Mouse (Mus musculus) 3134 (cell line): ENCODE results near the gene Tulp2.
A peak's percentile ranks its signal among the peaks of the same experiment; 100 is the strongest.
"Not testable (repeated sequence)": the region's sequence is repeated elsewhere in the genome, so short reads cannot be mapped to it uniquely, and the experiment has no call there.

ENCODE experiments used
- DNase-seq: peaks from one replicate; pipeline ENCODE4 v3.0.0-alpha.2; 2011; ENCODE audit warnings: low spot score; ENCODE audit not compliant: insufficient read length; ENCODE audit errors: extremely low read depth

Gene Tulp2

DNA sequence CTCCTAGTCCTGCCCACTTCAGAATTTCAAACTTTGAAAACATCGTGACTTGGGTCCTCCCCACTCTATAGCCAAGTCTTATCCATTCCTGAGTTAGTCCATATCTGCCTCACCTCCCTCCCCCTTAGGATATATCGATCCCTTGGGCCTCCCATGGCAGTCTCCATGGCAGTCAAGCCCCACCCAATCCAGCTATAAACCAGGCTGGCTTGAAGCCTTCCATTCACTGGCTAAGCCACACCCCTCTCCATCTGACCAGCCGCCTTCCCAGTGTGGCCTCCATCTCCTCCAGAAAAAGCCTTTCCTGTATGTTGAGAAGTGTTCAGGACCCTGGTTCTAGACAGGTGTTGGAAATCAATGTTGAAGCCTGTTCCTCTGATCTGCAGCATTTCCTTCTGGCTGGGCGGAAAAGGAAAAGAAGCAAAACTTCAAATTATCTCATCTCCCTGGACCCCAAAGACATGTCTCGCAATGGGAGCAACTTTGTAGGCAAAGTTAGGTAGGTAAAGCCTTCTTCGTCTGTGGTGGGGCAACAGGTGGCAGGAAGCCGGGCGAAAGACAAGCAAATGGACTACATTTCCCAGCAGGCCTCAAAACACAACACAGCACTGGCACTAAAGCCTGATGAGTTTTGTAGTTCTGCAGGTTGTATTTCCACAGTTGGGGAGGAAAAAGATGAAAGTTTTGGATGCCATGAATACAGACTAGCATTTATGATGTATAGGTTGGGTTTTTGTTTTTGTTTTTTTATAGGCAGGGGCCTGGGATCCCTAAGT is 37.9 kb downstream of the Tulp2 start:
- no peak for DNase-seq

DNA sequence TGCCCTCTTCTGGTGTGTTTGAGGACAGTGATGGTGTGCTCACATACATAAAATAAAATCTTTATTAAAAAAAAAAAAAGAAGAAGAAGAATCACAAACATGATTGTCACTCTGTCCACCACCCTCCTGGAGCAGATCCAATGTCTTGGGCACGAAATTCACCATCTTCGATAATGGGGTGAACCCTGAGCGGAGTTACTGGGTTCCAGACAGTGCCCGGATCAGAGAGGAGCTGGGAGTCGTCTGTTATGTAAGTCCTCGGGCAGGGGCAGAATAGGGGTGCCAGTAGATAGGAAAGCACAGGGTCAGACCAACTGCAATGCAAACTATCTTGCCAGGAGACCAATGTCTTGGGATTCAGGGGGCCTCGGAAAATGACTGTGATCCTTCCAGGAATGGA is 38.9 kb downstream of the Tulp2 start:
- DNase-seq, result no peak

DNA sequence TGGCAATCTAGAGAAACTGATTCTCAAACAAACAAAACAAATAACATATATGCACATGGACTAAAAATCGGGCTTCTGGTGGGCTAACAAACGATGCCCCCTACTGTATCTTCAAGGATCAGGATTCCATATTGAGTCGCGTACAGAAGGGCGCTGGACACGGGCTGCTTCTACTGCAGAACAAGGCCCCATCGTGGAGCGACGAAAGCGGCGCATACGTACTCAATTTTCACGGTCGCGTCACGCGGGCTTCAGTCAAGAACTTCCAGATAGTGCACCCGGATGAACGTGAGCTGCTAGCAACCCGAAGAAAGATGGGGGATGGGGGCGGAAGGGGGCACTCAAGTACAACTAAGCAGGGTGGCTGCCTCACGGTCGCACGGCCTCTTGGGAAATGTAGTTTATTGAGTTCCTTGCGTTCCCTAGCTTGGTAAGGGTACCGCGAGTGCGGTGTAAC is 40.1 kb downstream of the Tulp2 start:
- no peak for DNase-seq

DNA sequence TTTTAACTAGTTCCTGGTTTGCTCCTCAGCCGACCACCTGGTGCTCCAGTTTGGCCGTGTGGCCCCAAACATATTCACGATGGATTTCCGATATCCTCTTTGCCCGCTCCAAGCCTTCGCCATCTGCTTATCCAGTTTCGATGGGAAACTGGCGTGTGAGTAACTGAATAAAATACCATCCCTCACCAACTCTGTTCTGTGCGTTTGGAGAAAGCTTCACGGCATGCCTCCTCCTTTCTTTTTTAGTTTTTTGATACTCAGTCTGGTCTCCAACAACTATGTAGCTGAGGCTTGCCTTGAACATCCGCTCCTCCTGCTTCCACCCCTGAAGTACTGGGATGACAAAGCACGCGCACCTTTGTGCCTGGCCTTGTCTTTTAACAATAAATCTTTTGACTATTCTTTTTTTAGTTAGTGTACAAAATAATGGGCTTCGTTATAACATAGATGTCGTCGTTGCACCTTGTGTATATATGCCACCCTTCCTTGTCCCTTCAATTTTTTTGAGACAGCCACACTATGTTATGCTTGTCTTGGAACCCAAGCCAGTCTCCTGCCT is 40.6 kb downstream of the Tulp2 start:
- no peak for DNase-seq

DNA sequence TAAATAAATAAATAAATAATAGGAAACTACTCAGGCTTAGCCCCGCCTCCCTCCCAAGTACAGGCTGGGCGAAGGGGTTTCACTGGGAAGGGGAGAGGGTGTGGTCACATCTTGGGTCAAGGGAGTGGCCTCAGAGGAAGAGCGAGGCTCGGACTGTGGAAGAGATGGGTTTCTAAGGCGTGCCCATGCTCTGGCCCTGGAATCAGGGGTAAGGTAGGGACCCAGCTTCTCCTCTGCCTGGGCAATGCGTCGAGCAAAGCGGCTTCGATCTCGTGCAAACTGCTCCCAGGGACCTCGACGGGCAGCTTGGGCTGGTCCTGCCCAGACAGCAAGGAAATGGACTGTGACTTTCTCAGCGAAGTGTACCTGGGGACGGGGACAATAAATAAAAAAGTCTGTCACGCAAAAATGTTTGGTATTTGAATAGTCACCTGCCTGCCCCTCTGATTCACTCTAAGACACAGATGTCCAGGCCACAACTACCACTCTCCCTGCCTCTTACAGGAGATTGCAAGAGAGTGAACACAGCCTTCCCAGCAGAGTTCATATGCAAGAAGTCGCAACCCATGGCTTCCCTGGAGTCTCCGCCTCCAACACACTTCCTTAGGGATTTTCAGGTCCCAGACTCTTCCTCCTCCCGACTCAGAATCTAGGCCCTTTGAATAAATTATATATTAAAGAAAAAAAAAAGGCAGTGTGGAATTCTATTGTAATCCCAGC is 41.4 kb downstream of the Tulp2 start:
- DNase-seq, result no peak

DNA sequence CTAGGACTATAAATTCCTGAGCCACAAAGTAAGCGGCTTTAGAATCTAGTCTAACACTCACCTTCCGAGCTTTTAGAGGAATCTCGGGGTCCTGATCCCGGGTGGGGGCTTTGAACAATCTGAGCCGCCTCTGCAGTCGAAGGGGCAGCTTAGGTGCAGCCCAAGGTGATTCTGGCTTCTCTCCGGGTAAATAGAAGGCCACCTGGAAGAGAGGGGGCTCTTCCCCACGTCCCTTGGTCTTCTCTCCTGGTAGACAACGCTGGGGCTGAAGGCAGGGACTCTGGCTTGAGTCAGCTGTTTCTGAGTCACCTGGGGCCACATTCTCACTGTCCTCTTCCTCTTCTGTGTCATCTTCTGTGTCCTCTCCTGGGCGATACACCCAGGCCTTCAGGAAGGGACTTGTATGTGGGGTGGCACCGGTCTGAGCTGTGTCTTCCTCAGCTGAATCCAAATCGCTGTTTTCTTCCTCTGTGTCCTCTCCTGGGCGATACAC is 42.0 kb downstream of the Tulp2 start:
- no peak for DNase-seq

DNA sequence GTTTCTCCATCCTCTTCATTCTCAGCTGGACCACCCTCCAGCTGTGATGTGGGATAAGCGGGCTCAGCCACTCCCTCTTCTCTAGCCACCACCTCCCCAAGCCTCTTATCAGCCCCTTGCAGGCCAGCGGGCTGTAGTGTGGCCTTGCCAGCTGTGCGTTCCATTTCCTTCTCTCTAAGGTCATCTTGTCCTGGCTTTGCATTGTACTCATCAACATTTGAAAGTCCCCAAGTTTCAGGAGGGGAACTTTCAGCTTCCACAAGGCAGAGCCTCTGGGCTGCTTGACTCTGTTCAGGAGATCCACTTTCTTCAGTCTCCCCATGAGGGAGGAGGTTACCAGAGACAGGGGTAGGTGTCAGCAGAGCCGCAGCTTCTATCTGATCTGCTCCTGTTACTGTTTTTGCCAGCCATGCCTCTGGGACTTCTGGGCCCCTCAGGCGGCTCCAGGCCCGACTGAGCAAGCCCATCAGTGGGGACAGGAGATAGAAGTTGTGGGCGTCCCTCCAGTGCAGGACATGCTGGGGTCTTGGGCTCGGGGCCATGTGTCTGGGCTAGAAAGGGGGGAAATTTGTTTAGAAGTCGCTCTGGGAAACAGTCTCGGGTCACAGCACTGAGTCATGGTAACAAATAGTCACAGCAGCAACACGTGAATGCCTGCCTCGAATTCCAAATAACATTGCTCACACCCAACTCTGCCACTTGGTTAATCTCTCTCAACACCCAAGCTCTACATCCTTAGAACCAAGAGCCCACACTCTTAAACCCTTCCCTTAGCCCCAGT is 43.4 kb downstream of the Tulp2 start:
- DNase-seq, result peak; percentile 57

DNA sequence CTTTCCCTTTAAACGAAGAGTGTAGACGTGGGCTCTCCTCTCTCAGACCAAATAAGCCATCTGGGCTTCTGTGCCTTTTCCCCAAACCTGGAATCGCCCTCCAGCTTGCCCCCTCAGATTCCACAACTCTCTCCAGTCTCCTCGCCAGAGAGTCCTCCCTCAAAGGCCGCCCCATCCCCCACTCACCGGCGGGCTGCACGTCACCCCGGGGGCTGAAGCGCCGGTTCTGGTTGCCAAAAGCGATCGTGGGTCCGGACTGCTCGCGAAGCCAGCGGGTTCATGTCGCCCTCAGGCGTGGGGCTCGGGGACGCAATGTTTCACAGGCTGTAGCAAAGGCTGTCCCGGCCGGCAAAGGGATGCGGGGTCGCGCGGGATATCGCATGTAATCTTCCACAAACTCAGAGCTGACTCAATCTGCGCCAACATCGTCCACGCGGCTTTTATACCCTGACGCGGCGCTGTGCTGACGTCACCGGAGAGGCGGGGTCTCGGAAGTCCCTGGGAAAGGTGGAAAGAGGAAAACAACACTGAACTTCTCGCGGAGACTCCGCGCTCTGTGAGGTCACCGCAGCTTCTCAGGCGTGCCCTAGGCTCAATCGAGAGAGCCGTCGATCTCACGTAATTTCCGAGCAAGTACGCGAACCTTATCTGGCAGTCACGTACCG is 44.3 kb downstream of the Tulp2 start, which contains the start of the genes Ppp1r15a and Plekha4:
Ppp1r15a (minus strand) TSS at position 460 of the 665 bp plus-strand sequence.
Plekha4 (plus strand) TSS at position 522 of the 665 bp plus-strand sequence.
- peak; percentile 96 for DNase-seq

DNA sequence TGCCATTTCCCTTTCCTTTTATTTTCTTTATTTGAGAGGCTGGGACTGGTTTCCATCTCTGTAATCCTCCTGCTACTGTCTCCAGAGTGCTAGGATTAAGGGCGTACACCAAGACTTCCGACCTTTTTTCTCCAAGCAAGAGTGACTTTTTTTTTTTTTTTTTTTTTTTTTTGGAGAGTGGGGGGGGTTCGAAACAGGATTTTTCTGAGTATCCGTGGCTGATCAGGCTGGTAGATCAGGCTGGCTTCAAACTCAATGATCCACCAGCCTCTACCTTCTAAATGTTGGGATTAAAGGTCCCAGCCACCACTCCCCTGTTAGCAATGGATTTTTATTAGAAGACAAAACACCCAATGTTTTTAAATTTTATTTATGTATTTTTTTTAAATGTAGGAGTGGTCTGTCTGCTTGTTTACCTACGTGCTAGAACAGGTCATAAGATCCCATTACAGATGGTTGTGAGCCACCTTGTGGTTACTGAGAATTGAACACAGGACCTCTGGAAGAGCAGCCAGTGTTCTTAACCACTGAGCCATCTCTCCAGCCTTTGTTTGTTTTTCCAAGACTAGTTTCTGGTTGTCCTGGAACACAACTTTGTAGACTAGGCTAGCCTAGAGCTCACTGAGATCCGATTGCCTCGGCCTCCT is 44.9 kb downstream of the Tulp2 start:
- DNase-seq, result no peak

DNA sequence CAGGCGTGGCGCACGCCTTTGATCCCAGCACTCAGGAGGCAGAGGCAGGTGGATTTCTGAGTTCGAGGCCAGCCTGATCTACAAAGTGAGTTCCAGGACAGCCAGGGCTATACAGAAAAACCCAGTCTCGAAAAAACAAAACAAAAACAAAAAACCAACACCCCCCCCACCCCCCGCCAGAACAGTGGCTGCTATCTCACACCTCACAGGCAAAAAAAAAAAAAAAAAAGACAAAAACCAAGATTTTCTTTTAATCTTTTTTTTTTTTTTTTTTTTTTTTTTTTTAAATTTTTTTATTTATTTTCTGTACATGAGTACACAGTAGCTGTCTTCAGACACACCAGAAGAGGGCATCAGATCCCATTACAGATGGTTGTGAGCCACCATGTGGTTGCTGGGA is 45.5 kb downstream of the Tulp2 start:
- DNase-seq, result not testable (repeated sequence)

DNA sequence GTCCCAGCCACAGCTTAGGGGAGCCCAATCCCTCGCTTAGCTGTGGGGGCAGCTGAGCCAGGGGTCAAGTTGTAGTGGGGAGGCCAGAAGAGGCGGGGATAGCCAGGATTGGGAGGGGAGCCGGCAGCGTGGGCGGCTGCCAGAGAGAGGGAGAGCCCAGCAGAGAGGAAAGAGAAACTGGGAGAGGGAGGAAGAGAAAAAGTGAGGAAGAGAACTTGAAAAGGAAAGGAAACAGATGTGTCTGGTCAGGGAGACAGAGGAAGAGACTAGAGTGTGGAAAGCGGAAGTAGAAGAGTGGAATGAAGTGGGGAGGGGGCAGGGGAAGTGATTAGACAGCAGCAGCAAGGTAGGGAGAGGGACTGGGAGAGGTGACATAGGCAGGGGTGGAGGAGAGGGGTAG is 47.8 kb downstream of the Tulp2 start:
- no peak for DNase-seq

DNA sequence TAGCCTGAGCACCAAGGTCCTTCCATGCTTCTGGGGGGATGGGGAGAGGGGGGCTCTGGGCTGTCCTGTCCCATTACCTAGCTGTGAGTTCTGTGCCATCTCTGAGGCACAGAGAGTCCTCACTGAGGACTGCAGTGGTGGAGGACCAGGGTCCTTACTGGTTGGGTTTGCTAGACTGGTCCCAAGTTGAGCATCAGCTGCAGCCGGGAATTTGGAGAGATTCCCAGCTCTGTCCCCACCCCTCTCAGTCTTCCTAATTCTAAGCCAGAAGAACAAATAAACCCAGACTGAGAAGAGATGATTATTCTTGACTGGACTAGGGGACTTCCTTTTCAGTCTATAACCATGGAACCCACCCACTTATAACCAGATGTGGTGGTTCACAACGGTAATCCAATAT is 49.0 kb downstream of the Tulp2 start:
- DNase-seq, result no peak

DNA sequence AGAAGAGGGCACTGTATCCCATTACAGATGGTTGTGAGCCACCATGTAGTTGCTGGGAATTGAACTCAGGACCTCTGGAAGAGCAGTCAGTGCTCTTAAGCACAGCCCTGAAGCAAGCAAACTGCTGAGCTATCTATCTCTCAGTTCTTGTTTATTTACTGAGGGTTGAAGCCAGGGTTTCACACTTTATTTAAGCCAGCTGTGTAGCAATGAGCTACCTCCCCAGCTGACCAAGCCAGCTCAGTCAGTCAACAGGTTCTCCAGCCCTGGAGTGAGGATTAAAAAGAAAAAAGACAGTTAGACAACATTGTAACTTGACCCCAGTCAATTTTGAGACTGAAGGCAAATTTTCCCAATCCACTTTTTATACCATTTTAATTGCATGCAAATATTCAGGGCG is 54.0 kb downstream of the Tulp2 start:
- DNase-seq, result no peak

DNA sequence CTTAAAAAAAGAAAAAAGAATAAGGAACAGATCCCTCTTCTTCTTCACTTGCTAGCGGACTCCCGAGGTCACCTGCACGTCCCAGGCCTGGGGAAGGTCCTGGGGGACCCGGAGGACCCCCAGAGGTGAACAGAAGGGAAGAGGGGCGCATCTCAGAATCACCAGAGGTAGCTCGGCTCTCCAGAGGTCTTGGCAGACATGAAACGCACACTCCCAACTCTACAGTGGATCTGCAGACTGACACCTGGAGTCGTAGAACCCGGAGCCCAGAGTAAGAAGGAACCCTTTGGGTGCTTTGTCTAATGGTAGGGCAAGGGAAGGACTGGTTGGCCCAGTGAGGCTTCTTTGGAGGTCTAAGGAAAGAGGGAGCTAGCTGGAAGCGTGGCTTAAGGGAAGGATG is 55.9 kb downstream of the Tulp2 start:
- no peak for DNase-seq

DNA sequence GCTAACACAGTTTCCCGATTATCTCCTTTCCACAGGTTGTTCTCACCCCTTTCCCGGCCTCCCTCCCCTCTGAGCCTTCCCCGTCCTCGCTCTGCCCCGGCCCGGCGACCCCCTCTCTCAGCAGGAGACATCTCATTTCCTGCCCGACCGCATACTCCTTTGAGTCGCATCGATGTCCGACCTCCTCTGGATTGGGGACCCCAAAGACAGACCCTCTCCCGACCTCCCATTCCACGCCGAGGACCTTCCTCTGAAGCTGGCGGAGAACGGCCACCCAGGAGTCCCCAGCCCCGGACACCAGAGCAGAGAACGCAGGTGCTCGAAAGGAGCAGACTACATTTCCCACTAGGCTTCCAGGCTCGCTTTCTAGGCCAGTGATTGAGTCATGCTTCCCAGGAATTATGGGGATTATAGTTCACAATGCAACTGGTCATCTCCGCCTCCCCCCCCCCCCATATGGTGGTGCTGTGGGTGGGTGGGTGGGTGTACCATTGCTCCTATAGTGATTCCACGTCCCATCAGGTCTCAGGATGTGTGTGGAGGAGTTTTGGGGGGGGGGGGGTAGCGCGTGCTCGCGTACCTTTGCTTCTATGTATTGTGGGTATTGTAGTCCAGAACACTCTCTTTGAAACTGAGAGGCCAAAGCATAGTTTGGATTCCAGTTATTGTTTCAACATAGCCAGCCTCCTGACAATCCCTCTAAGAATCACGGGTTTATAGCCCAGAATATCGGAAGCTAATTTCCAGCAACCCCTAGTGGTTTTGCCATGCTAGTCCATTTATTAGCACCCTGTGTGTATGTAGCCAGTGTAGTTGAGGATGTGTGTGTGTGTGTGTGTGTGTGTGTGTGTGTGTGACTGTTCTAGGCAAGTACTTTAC is 56.7 kb downstream of the Tulp2 start:
- DNase-seq, result no peak

DNA sequence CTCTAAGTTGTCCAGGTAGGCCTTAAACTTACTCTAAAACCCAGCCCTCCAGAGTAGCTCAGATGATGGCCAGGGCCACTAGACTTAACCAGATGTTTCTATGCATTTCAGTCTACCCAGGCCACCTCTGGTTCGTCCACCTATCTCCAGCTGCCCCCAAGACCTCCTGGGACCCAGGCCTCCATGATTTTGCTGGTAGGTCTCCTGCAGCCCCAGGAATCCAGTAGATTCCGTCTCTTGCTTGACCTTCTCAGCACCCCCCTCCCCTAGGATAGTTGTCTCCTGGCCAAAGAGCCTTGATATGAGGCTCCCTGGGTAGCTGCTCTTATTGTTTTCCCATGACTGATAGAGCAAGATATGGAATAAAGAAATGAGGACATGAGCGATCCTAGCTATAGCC is 57.4 kb downstream of the Tulp2 start:
- DNase-seq, result no peak

DNA sequence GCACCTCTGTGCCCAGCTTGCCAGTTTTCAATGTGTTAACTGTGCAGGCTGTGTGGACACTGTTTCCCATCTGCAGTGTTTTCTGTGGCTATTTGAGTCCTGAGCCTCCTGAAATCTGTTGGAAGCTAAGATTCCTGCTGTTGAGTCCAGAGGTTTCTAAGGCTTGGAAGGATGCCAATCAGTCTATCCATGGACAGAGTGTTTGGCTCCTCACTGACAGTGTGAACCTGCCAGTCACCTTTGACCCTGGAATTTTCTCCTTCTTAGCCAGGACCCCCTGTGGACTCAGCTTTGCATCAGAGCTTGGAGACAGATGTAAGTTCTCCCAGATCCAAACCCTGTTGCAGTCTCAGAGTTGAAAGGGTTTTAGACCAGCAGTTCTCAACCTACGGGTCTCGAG is 58.5 kb downstream of the Tulp2 start:
- DNase-seq, result no peak

DNA sequence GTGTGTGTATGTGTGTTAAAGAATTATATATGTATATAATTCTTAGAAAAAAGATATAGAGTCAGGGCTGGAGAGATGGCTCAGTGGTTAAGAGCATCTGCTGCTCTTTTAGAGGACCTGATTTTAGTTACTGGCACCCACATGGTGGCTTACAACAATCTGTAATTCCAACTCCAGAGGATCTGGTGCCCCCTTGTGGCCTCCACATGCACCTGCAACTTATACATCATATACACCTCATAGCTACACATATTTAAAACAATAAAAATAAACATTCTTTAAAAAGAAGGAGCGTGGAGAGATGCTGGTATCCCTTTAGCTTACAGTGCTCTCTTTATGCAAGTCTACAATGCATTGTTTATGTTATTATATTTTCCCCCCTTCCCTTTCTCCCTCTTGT is 62.8 kb downstream of the Tulp2 start:
- DNase-seq, result no peak
